Mouse (Mus musculus) left cerebral cortex, adult 8-10 months (tissue): ENCODE measurements around the gene Dlst. TPM values are rescaled to one million over a fixed set of nuclear protein-coding genes. Genes with fewer than 3 reads are reported as not detected.

Source experiments
- DNase-seq, 2 experiments: peaks; one replicate each; pipeline ENCODE4 v3.0.0; 2022; ENCODE audit warnings: low spot score in 2 of 2
- total RNA-seq, 4 experiments: library from RNA; stranded (reverse); gene quantifications; 2 replicates each; pipeline ENCODE4 v1.2.4; 2022

Gene Dlst
- total RNA-seq, 4 experiments from 2014 or later: 140 to 155 (median 152) TPM

- DNase-seq: no peak
Observed at GRCm38 (mm10) chr12:85181475-85182344, 71.1 kb downstream of the Dlst start.

- no peak for DNase-seq
Observed at GRCm38 (mm10) chr12:85182345-85182643, 71.7 kb downstream of the Dlst start.

- DNase-seq: no peak
Observed at GRCm38 (mm10) chr12:85182898-85183297, 72.3 kb downstream of the Dlst start.

- DNase-seq: no peak
Observed at GRCm38 (mm10) chr12:85184118-85184517, 73.5 kb downstream of the Dlst start.

Other genes starting within 250 kb of the Dlst start
- 1 to 10 TPM in 2 of 4 experiments, under 1 TPM in 2; 0.50 to 1.2 (median 0.98) TPM for gene Ltbp2, start 234.3 kb upstream of the Dlst start, total RNA-seq
- 10 to 100 TPM; 29.7 to 39.9 (median 35.4) TPM for gene Fcf1, start 139.9 kb upstream of the Dlst start, total RNA-seq
- 100 to 1,000 TPM in 3 of 4 experiments, 10 to 100 TPM in 1; 98.1 to 130 (median 120) TPM for gene Arel1, start 139.9 kb upstream of the Dlst start, total RNA-seq
- 100 to 1,000 TPM; 104 to 115 (median 108) TPM for gene Ylpm1, start 114.5 kb upstream of the Dlst start, total RNA-seq
- gene Prox2, start 74 bp upstream of the Dlst start, total RNA-seq: 1 to 10 TPM; 2.8 to 3.3 (median 3.1) TPM
- gene Rps6kl1, start 40.4 kb downstream of the Dlst start, total RNA-seq: 10 to 100 TPM; 35.0 to 37.6 (median 36.6) TPM
- gene Pgf, start 67.0 kb downstream of the Dlst start, total RNA-seq: 1 to 10 TPM; 2.1 to 4.4 (median 3.1) TPM
- 10 to 100 TPM; 64.0 to 73.3 (median 68.1) TPM for gene Eif2b2, start 108.6 kb downstream of the Dlst start, total RNA-seq
- 10 to 100 TPM; 16.1 to 20.8 (median 17.1) TPM for gene Mlh3, start 159.8 kb downstream of the Dlst start, total RNA-seq
- gene Acyp1, start 177.6 kb downstream of the Dlst start, total RNA-seq: 10 to 100 TPM; 28.9 to 36.7 (median 30.1) TPM
- gene Zc2hc1c, start 177.8 kb downstream of the Dlst start, total RNA-seq: 1 to 10 TPM; 2.6 to 3.3 (median 3.0) TPM
- 10 to 100 TPM; 37.2 to 40.5 (median 38.7) TPM for gene Nek9, start 228.5 kb downstream of the Dlst start, total RNA-seq